Mouse (Mus musculus): ENCODE results near the gene Golt1b.
"Not testable (repeated sequence)": the region's sequence is repeated elsewhere in the genome, so short reads cannot be mapped to it uniquely, and the experiment has no call there.

Gene Golt1b

DNA sequence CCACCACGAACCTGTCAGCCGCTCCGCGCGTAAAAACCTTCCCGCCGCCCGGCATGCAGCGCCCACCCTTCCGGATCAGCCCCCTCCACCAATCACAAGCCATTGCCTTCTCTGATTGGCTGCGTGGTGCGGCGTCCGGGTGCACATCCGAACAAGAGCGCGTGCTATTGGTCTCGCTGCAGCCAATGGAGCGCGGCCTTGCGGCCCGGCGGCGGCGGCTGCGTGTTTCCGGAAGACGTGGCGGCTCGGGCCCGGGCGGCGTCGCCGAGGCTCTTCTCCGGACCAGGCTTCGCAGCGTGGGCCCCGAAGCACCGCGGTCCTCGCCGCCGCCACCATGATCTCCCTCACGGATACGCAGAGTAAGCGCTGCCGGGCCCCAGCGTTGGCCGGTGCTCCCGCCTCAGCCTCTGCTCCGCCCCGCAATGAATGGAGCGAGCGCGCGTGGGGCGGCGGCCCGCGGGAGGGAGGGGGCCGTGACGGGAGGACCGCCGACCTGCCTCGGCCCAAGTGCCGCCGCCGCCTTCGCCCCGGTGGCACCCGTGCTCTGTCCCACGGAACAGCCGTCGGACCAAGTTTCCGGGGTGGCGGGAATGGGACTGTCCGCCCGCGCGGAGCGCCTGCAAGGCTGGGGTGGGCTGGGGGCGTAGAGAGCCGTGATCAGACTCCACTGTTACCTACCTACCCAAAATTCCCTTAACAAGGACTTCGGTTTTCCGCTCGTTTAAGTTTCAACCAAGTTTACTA is at the start of gene Golt1b, which contains the start of gene Recql:
Gene Golt1b (plus strand): TSS at position 211 of the 744 bp plus-strand sequence.
Gene Recql (minus strand): TSS at position 77 of the 744 bp plus-strand sequence.
- DNase-seq (ENCODE audit: low spot score): peak; percentile 98

DNA sequence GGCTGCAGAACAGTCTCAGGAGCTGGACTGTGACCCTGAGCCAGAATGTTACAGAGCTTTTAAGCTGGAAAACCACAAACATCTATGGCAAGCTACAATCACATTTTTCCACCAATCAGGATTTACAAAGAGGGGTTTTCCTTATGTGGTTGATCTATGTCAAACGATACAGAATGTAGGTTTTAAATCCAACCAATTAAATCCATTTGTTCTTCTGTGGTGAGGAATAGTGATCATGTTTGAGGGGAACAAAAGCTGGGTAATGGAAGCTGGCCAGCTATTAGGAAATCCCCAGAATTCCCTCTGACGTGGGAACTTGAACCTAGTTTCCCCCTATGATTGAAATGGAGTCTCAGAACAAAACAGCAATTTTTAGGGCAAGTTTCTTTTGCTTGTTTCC is 48.1 kb upstream of the Golt1b start:
- DNase-seq (ENCODE audit: low spot score): no peak

DNA sequence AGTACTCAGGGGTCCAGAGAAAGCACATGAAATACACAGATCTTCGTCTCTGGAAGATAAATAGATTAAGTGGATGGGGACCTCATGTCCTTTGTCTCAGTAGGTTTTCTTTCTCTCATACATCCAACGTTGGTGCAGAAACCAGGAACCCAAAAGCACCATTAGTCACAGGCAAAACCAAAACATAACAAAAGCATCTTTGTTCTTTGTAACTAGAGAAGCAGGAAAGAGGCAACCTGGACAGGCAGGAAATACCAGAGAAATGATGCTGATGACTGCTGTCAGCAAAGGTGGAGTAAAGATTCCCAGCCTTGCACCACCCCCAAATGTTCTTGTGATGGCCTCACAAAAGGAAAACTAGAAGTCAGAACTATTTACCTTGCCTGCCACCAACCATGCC is 47.4 kb upstream of the Golt1b start:
- no peak for DNase-seq (ENCODE audit: low spot score)

DNA sequence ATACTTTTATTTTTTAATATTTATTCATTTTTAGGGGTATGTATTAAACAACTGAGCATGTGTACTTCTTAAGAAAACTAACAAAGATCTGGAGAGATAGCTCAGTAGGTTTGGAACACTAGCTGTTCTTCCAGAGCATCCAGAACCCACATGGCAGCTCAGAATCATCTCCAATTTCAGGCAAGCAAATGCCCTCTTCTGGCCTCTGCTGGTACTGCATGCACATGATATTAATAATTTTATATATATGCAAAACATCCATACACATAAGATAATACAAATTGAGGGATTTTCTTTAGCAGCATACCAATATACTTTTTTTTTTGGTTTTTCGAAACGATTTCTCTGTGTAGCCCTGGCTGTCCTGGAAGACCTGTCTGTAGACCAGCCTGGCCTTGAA is 43.5 kb upstream of the Golt1b start:
- DNase-seq (ENCODE audit: low spot score): peak; percentile 50

DNA sequence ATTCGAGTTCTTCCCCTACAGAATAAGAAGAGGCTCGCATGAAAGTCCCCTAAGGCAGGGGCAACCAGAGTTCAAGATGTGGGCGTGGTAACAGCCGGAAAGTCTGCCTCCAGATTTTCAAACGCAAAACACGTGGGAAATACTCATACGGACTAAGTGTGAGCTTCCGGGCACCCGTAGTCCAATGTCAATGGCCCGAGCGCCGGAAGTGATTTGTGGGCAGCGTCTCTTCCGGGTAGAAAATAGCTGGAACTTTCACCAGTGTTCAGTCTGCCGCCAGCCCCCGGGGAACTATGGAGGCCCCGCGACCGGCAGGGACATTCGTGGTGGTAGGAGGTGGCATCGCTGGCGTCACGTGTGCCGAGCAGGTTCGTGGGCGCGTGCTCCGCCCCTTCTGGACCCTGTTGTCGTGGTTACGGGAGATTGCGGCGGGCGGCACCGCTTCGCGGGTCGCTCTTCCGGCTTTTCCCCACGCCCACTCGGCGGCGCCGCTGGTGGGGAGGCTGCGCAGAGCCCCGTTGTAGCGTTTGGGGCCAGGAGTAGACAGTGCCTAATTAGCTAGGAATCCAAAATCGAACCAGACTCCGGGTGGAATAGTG is 41.5 kb upstream of the Golt1b start, which contains the start of gene Pyroxd1:
Gene Pyroxd1 (plus strand): TSS at position 215 of the 599 bp plus-strand sequence.
- DNase-seq (ENCODE audit: low spot score): peak; percentile 81

DNA sequence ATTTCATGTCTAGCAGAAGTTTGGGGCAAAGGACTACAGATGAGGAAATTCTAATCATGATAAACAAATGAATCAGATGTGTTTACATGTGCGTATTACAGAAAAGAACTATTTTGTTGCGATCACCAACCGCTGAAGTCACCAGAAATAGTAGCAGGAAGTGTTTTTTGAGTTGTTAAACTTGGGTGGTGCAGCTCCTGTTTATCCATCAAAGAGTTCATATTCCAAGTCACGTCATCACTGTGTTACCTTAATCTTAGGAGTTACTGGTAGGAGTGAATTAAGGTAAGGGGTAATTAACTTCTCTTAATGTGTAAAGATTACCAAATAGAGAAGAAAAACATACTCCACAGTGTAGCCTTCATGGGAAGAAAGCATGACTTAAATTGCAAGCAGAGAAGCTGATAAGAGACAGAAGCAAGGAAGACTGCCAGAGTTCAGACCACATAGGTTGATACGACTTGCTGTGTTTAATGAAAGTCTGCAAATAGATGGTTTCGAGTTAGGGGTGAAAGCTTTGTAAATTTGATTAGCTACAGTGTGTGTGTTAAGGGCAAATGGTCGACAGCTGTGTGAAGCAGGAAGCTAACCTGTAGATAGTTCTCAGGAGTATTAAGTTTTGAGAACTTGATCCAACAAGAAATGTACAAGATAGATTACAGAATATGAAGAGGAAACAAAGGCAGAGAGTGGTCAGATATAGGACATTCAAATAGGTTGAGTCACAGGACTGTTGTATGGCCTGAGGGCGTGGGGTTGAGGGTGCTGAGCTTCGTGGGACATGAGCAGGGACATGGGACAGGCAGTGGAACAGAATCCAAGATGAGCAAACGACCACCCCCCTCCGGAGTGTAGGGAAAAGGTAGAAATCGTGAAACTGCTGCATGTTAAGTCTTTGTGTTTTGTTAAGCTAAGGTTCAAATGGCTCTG is 40.6 kb upstream of the Golt1b start:
- no peak for DNase-seq (ENCODE audit: low spot score)

DNA sequence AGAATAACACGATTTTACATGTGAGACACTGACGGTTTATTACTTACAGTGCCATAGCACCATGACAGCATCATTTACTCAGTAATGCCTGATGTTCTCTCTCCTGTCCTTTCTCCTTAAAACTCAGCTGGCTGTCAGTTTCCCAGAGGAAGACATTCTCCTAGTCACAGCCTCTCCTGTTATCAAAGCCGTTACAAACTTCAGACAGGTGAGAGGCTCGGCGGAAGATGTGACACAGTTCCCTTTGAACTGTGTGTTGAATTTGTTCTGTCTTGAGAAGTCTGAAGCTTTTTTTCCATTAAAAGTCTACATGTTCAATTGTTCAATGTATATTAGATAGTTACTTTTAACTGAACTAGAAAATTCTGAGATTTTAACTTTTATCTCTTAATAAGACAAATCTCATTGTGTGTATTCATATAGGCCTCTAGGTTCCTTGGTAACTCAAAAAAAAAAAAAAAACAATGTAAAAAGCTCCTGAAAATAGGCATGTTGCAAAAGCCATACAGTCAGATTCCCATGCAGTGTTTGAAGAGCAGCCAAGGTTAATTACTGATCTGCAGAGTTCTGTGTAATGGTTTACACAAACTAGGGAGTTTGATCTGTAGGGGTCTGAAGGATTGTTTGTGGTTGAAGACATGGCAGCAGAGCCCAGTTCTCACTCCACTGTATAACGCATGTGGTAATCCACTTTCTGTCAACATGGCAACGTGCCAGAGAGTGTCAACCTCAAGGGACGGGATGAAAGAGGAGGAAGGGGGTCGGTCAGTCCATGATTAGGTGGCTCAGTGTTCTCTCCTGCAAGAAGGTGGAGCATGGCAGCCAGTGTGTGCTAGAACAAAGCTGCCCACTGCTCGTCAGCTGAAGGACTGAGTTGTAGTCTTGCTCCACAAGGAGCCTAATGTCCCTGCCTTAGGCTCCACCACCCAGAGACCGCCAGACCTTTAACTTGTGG is 39.3 kb upstream of the Golt1b start:
- DNase-seq (ENCODE audit: low spot score): no peak

DNA sequence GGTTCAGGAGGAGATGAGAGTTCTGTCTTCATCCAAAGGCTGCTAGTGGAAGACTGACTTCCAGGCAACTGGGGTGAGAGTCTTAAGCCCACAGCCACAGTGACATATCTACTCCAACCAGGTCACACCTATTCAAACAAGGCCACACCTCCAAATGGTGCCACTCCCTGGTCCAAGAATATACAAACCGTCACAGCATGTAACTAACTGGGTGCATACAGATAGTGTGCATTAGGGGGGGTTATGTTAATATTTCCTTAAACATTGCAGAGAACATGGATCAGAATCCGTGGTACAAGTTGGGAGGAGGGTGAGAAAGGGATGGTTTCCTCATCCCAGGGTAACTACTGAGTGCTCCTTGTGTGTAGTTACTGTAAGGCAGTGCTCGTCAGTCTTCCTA is 34.9 kb upstream of the Golt1b start:
- DNase-seq (ENCODE audit: low spot score): not testable (repeated sequence)

DNA sequence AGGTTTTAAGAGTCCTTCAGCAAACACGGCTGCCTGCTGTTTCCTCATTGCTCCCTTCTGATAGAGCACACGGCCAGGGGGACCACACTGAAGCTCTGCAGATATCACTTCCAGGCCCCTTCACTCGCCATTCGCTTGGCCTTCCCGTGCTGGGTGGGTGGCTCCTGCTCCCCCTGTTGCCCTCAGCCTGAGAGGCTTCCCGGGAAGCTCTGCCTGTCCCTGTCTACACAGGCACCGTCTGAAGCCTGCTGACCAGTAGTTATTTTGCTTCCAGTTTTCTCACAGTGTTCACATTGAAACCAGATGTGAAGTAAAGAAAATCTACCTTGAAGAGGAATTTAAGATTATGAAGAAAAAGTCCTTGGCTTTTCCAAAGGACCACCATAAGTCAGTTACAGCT is 29.9 kb upstream of the Golt1b start:
- DNase-seq (ENCODE audit: low spot score): no peak

DNA sequence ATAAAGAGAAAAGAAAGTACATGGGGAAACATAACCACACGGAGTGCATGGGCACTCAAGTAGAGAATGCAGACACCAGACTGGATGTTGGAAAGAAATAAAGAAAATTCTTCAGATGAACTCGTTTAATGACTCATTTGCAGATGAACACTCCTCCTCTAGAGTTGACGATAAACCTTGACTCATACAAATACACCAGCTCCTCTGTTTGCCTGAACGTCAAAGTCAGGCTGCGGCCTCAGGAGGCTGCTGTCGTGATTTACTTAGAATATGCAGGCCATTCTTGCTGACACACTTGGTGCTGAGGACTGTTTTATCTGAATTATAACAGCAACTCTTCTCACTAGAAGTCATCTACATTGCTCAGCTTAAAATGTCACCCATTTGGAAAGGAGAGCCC is 25.0 kb upstream of the Golt1b start:
- DNase-seq (ENCODE audit: low spot score): no peak

DNA sequence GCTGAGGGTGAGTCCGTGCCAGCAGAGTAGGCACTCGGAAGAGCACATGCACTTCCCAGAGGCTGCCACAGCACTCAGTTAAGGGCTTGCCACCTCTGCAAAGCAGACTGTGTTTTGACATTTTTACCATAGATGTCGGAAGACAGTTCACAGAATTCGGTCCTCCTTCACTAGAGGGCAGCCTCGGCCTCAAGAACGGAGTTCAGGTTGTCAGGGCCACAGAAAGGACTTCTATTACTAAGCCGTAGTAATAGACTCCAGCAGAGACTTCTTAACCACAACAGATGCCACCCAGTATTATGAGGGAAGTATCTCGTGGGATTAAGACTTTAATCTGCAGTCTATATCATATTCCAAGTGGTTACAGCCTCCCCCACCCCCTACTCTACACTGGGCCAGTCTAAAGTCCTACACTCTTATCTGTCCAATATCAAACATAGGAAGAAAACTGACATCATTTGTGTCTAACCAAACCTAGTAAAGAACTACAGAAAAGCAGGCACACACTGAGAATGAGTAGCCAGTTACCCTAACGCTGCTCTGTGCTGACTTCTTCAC is 23.9 kb upstream of the Golt1b start:
- DNase-seq (ENCODE audit: low spot score): no peak

DNA sequence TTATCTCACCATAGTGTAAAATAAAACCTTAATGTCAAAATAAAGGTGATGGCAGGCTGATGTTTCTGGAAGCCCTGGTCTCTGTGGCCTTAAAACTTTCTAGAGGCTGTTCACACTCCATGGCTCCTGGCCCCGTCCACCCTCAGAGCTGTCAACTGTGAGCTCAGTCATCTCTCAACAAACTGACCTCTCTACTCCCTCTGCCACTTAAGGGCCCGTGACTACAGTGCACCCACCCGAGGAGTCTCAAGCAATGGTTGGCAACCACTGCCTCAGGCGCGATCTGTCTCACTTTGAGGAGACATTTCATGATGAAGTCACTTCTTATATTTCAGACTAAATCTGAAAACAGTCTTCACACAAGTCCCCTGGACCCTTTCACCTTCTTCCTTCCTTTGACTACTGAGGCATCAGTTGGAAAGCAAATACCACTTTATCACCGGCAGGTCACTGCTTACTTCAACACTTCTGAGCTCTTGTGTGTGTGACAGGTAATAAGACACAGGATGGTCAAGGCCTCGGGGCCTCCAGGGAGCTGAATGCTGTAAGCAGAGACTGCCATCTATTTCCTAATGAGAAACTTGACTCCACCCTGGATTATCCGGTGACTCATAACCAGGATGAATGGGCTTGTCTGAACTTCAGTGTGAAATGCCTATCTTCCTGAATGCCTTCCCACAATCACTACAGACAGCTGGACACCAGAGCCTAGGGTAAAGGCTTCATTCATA is 21.1 kb upstream of the Golt1b start:
- no peak for DNase-seq (ENCODE audit: low spot score)

DNA sequence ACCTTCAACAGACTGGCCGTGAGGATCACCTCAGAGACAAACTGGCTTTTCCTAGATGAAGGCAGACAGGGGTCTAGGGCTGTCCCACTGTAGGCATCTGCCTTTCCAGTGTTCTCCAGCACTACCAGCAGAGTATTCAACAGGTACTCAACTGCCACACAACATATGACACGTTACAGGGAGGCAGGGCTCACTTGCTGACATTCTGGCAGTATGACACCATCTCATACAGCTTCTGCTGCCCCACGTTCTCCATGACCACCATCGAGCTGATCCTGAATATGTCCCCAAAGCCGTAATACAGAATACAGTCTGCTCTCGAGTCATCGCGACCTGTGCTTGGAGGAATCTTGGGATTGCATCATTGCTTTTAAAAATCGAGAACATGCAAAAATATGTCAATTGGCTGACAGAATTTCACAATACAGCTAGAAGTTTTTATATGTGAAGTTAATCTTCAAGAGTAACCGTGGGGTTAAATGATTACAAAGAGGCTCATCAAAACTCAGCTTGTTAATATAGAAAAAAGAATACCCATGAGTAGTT is 20.5 kb upstream of the Golt1b start:
- no peak for DNase-seq (ENCODE audit: low spot score)

DNA sequence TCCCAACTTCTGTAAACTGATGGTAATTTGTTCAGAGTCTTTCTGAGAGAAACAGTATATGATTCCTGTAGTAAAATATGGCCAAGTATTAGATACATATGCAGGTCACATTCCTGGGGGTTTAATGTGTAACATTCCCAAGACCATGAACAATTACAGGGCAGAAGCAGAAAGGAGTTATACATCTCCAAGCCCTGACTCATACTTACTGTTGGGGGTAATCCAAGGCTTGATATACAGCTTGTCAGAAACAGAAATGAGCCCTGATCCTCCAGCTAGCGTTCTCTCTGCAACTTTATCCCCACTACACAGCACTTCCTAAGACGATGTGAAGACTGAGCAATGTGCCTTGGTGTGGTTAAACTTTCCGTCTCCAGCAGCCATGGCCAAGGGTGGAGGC is 19.5 kb upstream of the Golt1b start:
- DNase-seq (ENCODE audit: low spot score): no peak

DNA sequence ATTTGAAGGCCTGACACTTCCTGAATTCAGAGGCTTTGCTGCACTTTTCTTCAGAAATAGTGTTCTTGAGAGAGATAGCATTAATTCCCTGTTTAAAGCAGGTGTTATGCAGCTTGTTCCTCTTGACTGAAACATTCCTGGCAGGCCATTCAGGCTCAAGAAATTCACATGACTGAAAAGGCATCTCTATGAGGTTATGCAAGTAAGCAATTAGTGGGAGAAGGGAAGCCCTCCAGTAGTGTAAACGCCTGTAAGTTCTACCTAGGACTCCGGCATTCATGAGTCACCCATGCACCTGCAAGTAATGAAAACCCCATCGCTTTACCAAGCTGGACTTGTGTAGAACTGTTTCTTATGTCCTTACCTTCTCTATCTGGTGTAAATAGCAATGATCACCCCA is 17.5 kb upstream of the Golt1b start:
- DNase-seq (ENCODE audit: low spot score): no peak

DNA sequence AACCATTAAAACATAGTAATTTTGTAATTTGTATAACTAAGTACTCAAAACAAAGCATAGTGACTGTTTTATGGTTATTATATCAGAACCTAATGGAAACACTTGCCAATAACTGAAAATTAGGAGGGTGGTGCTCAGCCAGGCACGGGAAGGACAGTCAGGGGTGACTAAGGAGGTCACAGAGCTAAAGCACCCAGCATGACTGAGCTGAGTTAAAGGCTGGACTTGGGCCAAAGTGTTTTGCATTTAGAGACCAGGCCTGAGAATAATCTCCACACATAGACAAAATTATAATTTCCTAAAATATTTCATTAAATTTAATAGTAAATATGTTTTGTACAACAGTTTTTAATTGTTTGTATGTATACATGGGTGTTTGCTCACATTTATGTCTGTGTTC is 9.9 kb upstream of the Golt1b start:
- DNase-seq (ENCODE audit: low spot score): no peak

DNA sequence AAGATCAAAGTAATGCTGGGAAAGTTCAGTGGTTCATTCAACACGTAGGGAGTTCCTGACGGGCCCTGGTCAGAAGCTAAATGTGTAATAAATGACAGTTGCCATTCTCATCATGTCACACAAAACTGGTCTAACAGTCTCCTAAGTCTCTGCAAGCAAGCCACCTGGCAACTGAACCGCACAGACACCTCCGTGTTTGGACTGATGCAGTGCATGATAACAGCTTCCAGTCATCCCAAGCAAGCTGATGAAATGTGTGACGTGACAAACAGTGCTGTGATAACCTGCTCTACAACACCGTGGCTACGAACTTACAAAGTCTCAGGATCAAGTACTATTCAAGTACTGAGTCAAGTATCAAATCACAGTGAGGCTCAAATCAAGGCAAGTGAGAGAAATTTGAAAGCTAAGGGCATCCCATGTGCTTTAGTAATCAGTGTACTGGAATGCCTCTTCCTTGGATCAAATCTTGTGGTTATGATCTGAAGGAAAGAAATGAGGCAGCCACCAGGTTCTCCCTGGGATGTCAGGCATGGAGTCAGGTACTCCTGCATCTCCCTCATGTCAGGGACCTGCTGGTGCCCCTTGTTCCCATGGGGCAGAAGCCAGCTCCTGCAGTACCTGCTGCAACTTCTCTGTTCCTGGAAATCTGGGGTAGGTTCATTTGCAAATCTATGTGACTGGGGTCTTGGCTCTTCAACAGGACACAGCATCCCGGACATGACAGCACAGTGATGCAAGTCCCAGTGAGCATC is 8.3 kb upstream of the Golt1b start:
- DNase-seq (ENCODE audit: low spot score): no peak

DNA sequence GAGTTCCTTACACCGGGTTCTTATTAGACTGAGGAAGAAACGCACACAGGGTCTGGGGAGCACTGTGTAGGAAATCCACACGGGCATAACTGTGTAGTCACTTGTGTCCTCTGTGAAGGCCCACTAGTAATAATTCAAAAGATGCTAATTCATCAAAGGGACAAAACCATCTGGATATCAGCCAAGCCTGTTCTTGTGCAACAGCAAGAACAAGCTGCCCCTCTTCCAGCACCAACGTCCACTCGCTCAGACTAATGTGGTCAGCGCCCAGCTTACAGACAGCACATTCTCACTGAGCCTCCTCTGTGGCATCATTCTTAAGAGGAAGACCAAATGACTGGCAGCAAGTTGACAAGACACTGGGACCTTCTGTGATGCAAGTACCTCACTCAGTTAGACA is 7.1 kb upstream of the Golt1b start:
- DNase-seq (ENCODE audit: low spot score): no peak

DNA sequence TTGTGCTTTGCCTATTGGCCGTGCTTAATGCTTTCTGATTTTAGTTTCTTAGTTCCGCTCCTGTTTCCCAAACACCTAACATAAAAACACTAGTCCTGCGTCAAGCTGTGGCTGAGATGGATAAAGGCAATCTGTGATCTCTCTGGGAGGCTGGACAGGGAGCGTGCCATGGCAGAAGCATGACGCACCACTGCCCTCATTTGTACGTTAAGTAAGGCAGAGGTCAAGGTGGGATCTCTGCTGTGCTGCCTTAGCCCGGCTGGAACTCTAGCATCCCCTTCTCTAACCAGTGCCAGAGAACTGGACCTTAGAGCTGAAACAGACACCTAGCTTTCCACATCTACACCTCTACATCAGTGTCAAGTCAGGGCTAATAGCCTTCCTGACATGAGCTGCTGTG is 5.4 kb upstream of the Golt1b start:
- no peak for DNase-seq (ENCODE audit: low spot score)

All from urinary bladder, postnatal 14 days (tissue).